Mouse (Mus musculus): ENCODE measurements around the gene Zfp213. TPM values are rescaled to one million over a fixed set of nuclear protein-coding genes. Genes with fewer than 3 reads are reported as not detected.
"Not testable (repeated sequence)": the region's sequence is repeated elsewhere in the genome, so short reads cannot be mapped to it uniquely, and the experiment has no call there.

Zfp213 gene
- polyA plus RNA-seq, 1 experiment from 2014 or later = 14.6 TPM

GRCm38 (mm10) chr17:23545841-23546240 lies 18.2 kb downstream of the Zfp213 start:
- DNase-seq (ENCODE audit: low spot score) = no peak

DNA sequence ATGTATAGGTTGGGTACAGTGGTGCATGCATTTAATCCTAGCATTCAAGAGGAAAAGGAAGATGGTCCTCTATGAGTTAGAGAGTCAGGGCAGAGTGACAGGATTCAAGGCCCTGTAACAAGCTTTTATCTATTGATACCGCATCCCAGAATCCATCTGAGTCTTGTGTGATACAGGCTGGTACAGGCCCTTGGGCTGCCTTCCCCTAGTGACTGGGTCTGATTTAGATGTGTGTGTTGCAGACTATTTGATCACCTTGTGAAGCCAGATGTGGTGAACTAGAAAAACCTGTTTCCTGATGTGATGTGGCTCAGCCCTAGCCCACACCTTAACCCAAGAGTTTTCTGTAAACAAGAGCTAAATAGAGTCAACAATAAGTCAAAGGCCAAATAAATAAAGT lies 19.3 kb downstream of the Zfp213 start:
- peak; percentile 2 for DNase-seq (ENCODE audit: low spot score)

DNA sequence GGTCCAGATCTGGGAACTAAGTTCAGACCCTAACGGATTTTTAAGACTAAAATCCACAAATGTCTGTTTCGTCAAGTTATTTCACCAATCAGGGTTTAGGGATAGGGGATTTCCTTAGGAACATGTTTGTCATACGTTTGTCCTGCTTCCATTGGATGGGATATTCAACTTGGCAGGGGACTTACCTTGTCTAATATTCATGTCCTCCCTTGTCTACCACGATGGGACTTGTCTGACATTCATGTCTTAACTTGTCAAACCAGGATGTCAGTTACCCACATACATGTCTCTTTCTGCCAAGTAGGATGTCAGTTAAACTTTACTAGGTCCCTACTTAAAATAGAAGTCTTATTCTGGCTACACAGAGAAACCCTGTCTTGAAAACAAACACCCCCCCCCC lies 20.1 kb downstream of the Zfp213 start:
- DNase-seq (ENCODE audit: low spot score) = no peak

GRCm38 (mm10) chr17:23543325-23543724 lies 20.7 kb downstream of the Zfp213 start:
- no peak for DNase-seq (ENCODE audit: low spot score)

- no peak for DNase-seq (ENCODE audit: low spot score)
Observed at GRCm38 (mm10) chr17:23542835-23543234, 21.2 kb downstream of the Zfp213 start.

GRCm38 (mm10) chr17:23542004-23542720 lies 21.9 kb downstream of the Zfp213 start:
- peak; percentile 1 for DNase-seq (ENCODE audit: low spot score)

DNA sequence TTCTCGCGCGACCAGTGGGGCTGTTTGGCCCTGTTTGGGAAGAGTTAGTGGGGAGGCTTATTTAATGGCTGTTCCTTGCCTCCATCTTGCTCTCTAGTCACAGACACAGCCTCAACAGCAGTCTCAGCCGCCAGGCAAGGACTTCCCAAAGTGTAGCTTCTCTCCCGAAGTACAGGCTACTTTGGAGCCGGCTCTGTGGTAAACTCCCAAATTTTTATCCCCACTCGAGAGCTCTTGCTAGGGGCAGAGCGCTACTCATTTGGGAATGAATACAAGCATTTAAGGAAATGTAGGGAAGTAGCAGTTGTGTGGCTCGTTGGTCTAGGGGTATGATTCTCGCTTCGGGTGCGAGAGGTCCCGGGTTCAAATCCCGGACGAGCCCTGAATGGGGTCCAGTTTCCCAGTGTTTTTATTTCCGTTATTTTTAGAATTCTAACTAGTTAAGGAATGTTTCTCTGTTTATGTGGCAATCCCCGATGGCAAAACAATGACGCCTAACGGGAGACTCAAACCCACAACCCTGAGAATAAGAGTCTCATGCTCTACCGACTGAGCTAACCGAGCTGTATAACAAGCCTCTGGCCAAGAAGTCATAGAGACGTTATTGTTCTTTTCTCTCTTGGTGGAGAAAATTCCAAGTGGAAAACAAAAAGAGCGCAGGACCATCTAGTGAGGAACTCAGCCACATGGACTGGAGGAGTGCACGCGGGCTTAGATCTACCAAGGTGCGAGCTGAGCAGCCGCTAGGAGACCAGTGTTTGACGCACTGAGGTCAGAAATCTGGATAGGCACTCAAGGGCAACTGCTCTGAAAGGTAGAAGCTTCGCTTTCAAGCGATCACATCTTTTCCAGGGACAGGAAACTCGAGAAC lies 23.2 kb downstream of the Zfp213 start:
- peak; percentile 1 for DNase-seq (ENCODE audit: low spot score)

DNA sequence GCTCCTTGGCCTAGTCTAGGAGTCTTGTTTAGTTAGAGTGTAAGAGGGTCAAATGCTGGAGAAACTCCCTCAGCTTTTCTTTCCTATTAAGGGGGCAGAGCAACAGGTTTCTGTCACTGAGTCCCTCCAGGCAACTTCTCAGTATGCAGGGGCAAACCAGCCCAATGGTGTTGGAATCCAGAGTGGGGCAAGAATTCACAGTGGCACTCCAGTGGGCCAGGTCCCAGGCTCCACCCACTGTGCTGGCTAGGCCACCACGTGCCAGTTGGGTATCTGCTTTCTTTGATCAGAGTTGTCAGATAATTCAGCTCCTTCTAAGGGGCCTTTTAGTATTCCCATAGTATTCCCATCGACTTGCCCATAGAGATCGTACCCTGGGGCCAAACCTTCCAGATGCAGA lies 23.9 kb downstream of the Zfp213 start:
- peak; percentile 1 for DNase-seq (ENCODE audit: low spot score)

GRCm38 (mm10) chr17:23539608-23540007 lies 24.4 kb downstream of the Zfp213 start:
- peak; percentile 1 for DNase-seq (ENCODE audit: low spot score)

DNA sequence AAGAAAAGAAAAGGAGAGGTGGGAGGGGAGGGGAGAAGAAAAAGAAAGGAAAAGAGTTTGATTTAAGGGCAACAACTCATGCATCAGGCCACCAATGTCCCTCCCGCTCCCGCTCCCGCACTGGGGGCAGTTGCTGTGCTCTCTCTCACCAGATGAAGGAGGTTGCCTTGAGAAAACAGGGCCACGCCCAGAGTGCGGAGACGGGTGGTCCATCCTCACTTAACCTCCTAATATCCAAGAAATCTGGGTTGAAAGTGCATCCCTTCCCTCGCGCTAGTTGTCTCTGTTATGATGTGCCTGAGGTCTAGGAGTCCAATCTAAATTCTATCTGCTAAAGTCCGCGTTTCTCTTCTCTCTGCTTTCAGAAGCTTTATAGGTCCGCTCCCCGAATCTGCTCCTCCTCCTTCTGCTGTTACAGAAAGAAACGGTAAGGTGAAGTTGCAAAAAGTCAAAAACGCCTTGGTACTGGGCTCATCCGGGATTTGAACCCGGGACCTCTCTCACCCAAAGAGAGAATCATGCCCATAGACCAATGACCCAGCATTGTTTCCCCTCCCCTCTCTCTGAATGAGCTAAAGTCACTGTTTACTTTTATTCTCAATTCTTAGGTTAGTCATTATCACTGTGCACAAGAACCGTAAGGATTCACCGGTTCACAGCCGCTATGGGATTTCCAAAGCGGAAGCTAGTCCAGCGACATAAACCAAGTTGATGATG lies 25.6 kb downstream of the Zfp213 start:
- peak; percentile 16 for DNase-seq (ENCODE audit: low spot score)

- peak; percentile 1 for DNase-seq (ENCODE audit: low spot score)
Observed at GRCm38 (mm10) chr17:23537554-23538255, 26.3 kb downstream of the Zfp213 start.

DNA sequence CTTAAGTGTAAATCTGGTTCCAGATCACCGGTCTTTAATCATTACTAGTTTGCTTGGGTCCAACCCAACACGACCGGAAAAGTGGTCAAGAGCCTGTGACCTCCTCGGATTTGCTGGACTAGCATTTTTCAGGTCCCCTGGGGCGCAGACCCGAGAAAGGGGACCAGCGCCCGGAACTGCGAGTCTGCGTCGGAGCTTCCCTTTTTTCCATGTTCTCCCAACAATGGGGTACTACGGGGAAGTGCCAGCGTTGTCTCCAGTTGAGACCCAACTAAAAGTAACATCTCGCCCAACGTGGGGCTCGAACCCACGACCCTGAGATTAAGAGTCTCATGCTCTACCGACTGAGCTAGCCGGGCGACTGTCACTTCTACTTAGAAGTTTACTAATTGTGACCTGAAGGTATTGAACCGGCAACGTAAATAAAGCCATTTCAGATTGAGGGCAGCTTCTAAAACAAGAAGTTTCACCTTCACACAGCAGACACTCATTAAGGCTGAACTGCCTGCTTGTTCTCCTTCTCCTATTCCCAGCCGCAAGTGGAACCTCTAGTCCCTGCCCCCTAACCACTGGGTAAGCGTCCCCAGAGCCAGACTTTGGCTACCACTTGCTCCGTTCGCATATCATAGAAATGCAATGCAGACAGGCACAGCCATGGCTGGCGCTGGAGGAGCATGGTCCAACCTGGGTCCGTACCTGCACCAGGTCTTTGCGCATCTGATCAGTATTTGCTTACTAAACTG lies 28.8 kb downstream of the Zfp213 start:
- peak; percentile 3 for DNase-seq (ENCODE audit: low spot score)

GRCm38 (mm10) chr17:23533591-23534490 lies 30.2 kb downstream of the Zfp213 start:
- DNase-seq (ENCODE audit: low spot score) = peak; percentile 1

GRCm38 (mm10) chr17:23531408-23531807 lies 32.6 kb downstream of the Zfp213 start:
- not testable (repeated sequence) for DNase-seq (ENCODE audit: low spot score)

DNA sequence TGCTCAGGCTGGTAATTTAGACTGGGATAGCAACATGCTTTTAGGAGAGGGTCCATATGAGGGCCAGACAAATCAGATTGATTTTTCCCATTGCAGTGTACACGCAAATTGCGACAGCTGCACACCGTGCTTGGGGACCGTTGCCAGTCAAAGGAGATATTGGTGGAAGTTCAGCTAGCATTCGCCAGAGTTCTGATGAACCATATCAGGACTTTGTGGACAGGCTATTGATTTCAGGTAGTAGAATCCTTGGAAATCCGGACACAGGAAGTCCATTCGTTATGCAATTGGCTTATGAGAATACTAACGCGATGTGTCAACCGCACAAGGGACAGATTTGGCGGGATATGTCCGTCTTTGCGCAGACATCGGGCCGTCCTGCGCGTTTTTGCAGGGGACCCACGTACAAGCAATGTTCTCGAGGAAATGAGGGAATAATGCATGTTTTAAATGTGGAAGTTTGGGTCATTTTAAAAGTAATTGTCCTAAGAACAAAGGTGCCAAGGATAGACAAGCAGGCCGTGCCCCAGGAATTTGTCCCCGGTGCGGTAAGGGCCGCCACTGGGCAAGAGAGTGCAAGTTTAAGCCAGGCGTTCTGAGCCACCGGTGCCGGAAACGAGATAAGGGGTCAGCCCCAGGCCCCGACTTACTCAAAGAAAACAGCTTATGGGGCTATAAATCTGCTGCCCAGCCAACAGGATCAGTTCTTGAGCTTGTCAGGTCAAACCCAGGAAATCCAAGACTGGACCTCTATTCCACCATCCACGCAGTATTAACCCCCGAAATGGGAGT lies 40.9 kb downstream of the Zfp213 start:
- not testable (repeated sequence) for DNase-seq (ENCODE audit: low spot score)

GRCm38 (mm10) chr17:23518701-23519423 lies 45.2 kb downstream of the Zfp213 start:
- no peak for DNase-seq (ENCODE audit: low spot score)

Measured in thymus, postnatal 0 days (tissue).